Mouse (Mus musculus): Measurements from ENCODE around the gene Cul4a.
A peak's percentile ranks its signal among the peaks of the same experiment; 100 is the strongest.

The Cul4a gene

DNA sequence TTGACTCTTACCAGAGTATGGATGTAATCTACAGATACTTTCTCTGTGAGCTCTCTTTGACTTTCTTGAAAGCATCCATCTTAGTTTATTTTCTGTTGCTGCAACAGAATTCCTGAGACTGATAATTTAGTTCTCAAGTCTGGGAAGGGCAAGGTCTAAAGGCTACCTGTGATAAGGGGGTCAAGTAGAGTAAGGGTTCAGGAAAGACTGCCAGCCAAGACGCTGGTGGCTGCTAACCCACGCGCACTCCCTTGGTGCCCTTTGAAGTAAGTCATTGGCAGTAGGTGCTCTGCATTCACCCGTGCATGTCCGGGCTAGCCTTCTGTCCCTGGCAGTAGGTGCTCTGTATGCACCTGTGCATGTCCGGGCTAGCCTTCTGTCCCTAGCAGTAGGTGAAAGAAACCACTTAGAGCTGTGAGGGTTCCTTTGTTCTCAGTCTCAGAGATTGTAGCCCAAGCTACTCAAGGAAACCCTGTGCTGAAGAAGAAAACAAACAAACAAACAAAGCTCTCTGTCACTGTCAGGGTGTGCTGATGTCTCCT, 34.3 kb downstream of the Cul4a start:
- no peak for DNase-seq

DNA sequence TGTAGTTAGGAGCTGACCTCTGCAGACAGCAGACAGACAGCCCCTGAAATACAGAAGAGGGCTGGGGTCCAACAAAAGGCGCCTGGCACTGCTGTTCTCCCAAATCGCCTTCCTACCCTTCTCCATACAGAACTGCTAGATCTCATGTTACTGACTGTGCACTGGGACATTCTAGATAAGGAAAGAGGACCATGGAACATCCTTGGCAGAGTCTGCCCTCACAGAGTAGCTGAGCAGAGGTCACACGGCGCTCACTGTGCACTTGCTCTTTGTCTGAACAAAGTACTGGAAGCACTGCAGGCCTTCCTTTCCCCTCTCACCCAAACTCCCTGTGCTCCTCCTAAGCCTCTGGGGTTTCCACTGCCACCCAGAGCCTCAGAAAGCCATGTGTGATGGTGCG, 36.3 kb downstream of the Cul4a start:
- no peak for DNase-seq

DNA sequence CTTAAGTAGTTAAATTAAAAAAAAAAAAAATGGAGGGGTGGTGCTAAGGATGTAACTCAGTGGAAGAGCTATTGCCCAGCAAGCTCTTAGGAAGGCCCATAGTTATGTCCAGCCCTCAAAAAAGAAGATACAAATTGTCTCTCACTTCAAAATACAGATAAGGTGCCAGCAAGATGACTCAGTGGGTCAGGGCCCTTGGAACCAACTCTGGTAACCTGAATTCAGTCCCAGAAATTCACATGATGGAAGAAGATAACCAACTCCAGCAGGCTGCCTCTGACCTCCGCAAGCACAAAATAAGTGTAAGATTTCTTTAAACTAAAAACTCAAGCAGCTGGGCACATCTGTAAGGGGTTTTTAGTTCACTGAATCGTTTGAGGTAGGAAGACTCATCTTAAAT, 43.1 kb downstream of the Cul4a start:
- no peak for DNase-seq

DNA sequence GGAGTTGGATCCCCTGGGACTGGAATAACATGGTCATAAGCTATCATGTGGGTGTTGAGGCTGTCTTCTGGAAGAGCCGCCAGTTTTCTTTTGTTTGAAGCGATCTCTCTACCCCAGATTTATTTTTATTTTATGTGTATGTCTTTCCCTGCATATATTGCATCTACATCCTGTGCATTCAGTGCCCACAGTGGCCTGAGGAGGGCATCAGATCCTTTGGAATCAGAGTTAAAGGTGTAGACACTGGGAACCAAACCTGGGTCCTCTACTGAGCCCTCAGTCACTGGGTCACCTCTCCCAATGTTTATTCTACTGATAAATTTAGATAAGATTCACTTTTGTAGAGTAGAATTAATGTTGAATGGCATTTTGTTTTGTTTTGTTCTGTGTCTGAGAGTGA, 43.9 kb downstream of the Cul4a start:
- DNase-seq: no peak

DNA sequence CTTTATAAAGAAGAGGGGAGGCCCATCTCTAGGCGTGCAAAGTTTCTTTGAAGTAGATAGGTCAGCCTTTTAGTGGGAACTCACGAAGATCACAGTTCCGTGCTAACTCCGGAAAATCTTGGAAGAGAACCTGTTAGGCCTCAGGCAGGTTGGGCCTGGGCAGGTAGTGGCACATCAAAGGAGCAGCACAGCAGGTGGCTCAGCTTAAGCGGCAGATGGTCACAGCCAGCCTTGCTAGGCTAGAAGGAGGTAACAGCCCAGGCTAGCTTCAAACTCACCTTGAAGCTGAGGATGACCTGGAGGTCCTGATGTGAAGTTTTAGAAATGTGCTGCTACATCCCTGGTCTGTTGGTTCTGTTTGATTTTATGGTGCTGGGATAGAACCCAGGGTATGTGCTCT, 44.4 kb downstream of the Cul4a start:
- DNase-seq: peak in 1 of 2 experiments; percentile 22

DNA sequence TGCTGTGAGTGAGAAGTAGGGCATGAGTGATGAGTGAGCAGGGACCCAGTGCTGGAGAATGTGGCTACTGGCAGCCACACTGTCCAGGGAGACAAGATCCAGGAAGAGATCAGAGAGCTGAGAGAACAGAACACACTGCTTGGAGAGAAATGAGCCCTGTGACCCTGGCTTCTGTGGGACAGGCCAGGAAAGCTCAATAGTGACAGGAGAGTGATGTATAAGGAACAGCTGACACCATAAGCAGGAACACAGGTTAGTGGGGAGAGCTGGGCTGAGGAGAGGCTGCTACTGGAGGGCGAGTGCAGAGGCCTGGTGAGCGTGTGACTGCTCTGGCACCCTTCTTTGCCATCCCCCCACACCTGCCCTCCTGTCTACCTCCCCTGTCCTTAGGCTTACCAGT, 45.5 kb downstream of the Cul4a start:
- no peak for DNase-seq

DNA sequence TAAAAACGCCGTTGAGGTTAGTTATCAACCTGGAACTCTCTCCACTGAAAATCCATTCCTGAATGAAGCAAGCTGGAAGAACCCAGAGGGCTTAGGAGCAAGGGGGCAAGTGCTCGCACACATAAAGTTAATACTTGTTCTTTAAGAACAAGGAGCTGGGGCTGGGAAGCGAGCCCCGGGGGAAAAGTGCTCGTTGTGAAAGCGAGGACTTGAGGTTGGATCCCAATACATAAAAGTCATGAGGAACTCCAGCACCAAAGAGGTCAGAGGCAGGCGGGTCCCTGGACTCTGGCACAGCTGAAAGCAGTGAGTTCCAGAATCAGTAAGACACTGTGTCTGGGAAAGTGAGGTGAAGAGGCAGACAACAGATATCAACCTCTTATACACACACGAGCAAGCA, 48.7 kb downstream of the Cul4a start:
- DNase-seq: no peak

DNA sequence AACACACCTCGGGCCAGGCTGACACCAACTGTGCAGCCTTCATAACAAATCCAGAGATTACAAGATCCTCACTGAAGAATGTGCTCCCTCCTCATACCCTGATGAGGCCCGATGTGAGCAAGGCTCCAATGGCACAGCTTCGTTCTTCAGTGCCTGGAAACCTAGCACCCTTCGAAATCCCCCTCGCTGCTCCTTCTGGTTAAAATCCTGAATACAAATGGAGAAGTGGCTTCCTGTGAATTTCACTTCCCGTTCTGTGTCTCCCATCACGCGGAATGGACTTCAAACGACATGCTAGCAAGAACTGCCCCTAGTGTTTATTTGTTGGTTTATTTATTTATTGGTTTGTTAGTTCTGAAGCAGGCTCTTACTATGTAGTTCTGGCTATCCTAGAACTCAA, 49.9 kb downstream of the Cul4a start:
- DNase-seq: no peak

DNA sequence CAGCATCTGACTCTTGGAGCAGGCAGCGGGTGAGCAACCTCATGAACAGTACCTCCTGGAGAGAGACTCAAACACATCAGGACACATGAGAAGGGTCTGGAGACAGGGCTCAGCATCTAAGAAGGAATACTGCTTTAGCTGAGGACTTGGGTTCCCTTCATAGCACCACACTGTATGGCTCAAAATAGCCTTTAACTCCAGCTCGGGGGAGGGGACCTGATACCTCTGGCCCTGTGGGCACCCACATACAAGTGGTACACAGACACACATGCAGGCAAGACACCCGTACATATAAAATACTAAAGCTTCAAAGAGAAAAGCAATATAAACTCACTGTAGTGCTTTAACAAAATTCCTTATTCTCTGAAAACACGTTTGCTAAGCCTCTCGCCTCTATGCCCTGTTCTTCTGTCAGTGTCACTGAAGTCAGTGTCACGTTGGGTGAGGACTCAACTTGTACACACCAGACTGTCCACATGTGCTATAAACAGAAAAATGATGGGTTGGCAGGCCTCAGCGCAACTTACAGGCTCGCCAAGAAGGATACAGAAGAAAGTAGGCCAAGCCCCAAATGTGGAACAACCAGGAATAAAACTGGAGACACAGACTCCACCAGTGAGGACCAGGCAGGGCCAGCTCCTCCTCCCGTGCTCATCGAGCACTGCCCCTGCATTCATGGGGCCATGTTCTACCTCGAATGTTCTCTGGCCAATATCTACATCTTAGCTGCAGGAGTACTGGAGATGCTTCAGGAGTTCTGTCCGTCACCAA, 51.1 kb downstream of the Cul4a start:
- no peak for DNase-seq

DNA sequence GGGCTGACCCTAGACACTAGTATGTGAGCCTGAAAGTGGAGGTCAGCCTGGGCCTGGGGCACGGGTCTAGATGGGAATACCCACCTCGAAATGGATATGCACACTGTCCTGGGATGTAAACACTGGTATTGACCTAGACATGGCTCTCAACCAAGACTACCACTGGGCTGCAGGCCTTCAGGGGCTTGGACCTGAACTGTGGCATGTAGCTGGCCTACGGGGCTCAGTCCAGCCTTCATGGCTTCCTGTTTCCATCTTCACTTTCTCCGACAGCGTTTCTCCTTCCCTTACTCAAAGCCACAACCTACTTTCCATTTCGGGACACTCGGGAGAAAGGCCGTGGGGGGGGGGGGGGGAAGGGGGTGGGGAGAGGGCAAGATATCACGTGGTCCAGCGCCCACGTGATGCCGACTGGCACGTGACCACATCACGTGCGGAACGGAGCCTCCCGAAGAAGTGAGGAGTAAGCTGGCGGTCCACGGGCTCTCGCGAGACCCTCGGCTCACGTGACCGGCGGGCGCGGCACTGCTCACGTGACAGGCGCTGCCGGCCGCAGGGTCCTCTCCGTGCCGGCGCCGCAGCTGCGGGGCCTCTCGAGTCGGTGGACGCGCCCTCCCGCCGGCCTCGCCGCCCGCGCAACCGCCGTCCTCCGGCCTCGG, 53.4 kb downstream of the Cul4a start, which contains the start of gene Lamp1:
Gene Lamp1, plus strand, starts transcription at position 444 of the 659 bp plus-strand sequence.
- peak; percentile 99 to 100 for DNase-seq

DNA sequence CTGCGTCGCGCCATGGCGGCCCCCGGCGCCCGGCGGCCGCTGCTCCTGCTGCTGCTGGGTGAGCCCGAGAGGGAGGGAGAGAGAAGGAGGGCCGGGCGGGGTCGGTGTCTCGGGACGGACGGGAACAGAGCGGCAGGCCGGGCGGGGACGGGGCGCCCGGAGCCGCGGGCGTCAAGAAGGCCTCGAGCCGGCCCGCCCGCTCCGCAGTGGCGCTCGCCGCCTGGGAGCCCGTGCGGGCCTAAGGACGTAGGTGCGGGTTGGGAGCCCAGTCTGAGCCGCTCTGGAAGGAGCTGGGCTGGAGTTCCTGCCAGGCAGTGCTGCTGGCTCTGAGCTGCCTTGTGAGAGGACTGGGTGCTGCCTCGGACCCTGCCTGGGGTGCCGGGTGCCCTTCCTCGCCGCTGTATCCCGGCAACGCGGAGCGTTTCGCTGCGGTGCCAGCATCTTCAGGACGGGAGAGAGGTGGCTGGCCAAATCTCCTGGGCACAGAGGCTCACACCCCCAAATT, 54.0 kb downstream of the Cul4a start:
- DNase-seq: no peak

DNA sequence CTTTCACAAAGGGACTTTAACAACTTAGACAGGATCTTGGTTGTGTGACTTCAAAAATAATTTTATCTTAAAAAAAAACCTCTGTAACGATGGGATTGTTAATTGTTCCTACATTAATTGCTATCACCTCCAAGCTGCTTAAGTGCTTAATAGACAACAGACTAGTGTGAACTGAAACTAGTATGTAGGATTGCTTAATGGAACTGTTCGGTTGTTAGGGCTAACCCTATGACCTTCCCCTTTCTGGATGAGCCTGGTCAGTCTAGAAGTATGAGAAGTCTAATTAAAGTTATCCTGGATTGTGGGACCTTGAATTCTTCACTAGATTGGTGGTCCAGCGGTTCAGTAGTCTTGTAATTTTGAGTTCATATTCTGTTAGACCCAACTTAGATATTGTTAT, 55.3 kb downstream of the Cul4a start:
- DNase-seq: no peak

DNA sequence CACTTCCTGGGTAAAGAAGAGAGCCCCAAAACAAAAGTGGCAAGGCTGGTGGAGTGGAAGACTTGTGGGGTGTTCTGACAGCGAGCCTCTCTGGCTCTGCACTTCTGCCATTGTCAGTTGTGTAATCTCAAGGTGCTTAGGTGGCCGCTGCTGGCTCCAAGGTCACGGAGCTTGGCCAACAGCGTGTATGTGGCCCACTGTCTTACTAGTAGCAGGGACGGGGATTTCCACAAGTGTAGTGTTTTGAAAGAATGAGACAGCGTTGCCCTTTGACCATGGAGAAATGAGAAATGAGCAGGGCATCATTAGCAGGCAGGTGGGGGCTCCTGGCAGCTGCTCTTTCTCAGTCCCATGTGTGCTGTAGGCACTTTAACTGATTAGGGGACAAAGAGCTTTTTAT, 56.7 kb downstream of the Cul4a start:
- no peak for DNase-seq

DNA sequence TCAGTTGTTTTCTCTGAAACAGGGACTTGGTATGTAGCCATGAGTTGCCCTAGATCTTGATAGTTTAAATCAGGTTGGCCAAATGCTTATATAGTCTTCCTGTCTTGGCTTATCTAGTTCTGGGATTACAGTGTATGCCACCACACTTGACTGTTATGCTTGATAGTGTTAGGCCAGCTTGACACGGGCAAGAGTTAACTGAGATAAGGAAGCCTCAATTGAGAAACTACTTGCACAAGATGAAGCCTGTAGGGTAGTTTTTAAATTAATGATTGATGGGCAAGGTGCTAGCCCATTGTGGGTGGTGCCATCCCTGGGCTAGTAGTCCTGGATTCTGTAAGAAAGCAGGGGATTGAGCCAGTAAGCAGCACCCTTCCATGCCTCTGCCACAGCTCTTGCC, 58.1 kb downstream of the Cul4a start:
- DNase-seq: no peak

DNA sequence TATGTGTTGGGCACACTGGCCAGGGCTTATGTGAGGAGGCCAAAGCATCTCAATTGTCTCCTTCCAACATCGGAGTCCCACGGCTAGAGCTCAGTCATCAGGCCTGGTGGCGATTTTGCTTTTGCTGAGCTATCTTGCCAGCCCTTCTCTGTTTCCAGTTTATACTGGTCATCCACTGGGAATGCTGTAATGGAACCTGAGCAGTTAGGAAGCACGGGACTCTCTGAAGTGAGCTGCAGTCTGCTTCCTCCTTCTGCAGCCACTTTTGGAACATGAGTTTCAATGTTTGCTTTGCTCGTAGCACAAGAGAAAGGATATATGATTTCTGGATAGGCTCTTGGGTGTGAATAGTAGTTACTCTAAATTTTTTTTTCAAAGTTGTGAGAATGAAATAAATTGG, 58.9 kb downstream of the Cul4a start:
- no peak for DNase-seq

DNA sequence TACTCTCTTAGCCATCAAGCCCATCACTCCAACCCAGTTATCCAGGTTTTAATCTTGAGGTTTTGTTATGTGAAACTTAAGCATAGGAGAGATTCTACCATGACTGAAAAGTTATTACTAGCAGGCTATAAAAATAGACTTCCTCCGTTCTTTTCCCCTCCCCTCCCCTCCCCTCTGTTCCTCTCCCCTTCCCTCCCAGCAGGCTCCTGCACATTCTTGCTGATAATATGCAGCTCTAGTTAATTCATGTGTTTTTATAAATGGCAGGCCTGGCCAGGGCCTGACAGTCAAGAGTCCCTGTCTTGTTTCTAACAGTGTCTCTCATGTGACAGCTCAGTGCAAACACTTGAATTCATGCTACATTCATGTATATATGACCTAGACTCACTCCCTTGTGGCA, 65.1 kb downstream of the Cul4a start:
- DNase-seq: no peak

DNA sequence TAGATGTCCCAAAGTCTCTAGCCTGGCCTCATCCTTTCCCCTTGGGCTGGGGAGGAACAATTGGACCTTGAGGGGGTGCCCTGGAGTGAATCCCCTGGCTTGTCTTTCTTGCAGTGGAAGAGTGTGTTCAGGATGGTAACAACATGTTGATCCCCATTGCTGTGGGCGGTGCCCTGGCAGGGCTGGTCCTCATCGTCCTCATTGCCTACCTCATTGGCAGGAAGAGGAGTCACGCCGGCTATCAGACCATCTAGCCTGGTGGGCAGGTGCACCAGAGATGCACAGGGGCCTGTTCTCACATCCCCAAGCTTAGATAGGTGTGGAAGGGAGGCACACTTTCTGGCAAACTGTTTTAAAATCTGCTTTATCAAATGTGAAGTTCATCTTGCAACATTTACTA, 68.9 kb downstream of the Cul4a start:
- DNase-seq: no peak

DNA sequence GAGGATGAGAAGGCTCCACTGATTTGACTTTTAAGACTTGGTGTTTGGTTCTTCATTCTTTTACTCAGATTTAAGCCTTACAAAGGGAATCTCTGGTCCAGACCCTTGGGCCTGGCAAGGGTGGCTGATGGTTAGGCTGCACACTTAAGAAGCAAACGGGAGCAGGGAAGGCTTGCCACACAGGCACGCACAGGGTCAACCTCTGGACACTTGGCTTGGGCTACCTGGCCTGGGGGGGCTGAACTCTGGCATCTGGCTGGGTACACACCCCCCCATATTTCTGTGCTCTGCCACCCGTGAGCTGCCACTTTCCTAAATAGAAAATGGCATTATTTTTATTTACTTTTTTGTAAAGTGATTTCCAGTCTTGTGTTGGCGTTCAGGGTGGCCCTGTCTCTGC, 69.4 kb downstream of the Cul4a start:
- no peak for DNase-seq

DNA sequence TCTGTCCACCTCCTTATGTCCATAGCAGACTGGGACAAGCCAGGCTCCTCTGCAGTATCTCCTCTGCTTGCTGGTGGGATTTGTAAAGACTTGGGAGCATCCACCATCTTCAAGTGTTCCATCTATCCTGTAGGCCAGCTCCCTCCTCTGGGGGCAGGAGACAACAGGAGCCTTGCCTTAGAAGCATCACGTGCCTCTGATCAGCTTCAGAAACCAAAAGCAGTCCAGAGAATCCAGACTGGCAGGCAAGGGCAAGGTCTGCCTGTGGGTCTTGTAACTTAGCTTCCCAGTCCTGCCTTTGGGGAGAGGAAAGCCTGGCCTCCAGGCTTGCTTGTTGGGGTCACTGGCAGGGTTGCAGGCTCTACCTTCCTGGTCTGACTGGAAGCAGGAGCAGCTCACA, 70.2 kb downstream of the Cul4a start:
- no peak for DNase-seq

DNA sequence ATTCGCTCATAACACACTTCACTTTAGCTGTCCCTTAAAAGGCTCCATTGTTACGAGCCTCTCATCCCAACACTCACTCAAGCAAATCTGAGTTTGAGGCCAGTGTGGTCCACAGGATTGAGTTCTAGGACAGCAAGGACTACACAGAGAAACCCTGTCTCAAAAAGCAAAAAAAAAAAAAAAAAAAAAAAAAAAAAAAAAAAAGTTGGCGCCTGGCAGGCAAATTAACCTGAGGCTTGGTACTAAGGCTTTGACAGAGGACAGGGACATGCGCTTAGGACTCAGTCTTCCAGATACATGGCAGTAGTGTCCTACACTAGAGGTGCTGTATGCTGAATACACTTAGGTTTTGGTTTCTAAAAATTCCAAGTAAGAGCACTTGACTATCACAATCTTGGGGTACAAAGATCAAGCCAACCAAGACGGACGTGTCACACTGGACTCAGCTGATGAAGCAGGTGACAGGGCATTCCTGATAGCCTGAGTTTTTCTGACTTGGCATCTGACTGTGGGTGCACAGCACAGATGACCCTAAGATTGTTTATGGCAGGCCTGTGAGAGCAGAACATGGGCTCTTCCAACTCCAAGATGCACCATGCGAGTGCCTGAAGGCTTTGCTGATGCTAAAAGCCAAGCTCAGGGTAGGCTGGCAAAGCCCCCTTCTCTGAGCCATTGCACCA, 71.9 kb downstream of the Cul4a start:
- no peak for DNase-seq

DNA sequence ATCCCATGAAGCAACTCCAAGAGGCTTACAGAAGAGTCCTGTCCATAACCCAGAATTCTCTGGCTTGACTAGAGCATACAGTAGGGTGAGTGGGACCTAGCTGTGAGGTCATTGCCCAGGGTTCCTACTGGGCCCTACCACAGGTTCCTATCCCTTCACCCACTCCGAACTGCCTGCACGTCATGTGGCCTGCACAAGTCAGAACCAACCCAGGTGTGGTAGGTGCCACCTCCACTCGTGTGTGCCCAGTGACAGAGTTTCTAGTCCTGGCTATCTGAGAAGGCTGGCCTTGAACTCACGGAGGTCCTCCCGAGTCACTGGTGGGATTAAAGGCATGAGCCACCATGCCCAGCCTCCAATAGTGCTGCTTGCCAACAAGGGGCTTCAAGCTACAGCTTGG, 72.7 kb downstream of the Cul4a start:
- no peak for DNase-seq

DNA sequence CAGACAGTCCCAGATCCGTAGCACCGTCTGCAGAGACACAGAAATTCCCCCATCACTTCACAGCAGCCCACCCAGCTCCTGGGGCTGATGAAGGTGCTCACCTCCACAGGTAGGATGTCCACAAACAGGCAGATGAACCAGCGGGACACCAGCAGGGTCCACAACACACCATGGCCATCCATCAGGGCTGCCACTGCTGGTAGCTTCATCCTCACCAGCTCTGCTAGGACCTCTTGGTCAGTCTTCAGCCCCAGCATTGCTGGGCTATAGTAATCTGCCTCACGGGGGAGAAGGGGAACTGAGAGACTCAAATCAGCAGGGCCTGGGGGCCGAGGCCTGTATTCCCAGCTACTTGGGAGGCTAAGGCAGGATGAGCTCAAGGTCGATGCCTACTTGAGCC, 74.1 kb downstream of the Cul4a start:
- no peak for DNase-seq

DNA sequence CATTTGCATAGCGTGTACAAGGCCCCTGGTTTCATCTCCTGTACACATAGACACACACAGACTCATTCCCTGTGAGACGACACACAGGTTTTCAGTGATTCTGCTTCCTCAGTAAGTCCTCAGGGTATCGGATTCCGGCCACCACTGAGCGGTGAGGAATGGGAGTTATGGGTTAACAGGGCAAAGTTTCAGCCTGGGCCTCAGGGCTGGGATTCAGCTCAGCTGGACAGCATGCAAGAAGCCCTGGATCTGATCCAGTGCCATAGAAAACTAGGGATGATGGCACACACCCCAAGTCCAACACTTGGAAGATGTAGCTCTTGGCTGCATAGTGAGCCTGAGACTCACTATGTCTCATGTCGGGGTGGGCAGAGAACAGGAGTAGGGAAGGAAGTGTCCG, 74.5 kb downstream of the Cul4a start:
- no peak for DNase-seq

DNA sequence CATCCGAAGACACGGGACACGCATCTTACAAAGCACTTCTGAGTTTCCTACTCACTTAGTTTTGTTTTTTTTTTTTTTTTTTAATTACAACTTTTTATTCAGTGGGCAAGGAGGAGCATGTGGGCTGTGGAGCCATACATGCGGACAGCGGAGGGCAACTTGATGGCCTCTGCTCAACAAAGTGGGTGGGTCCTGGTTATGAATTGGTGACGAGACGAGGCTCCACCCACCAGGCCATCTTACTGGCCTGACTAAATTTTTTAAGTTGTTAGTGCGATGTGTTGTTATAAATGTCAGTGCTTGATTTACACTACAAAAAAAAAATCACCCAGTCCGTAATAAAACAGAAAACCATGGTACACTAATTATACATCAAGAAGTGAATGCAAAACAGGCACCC, 75.0 kb downstream of the Cul4a start:
- DNase-seq: no peak

All from cerebellum, postnatal 36 days (tissue).